Mouse (Mus musculus) spleen, adult 2 months (tissue): ENCODE results near the gene Pepd. TPM values are rescaled to one million over a fixed set of nuclear protein-coding genes. Genes with fewer than 3 reads are reported as not detected.

Experiments used
- DNase-seq, 2 experiments: peaks; one replicate each; pipeline versions ENCODE4 v3.0.0 to v3.0.0-alpha.2; 2012 to 2021; ENCODE audit warnings: low spot score in 2 of 2, low read depth in 1 of 2
- H3K27ac ChIP-seq: fragments of 200-500 bp; 2 replicates; pipeline ENCODE4 v1.5.1; 2012; ENCODE audit warnings: low read length, inconsistent platforms; ENCODE audit not compliant: insufficient read depth
- H3K27me3 ChIP-seq: fragments of 200-500 bp; 2 replicates; pipeline ENCODE4 v1.6.1; 2012; ENCODE audit warnings: mild to moderate bottlenecking, moderate library complexity, low read length, inconsistent platforms; ENCODE audit not compliant: control insufficient read depth, insufficient read depth
- H3K36me3 ChIP-seq: fragments of 200-500 bp; 2 replicates; pipeline ENCODE4 v1.6.1; 2012; ENCODE audit warnings: mild to moderate bottlenecking, low read length, inconsistent platforms; ENCODE audit not compliant: control insufficient read depth, insufficient read depth
- H3K4me1 ChIP-seq: fragments of 200-500 bp; 2 replicates; pipeline ENCODE4 v1.6.1; 2011; ENCODE audit warnings: inconsistent platforms; ENCODE audit not compliant: control insufficient read depth, insufficient read depth, insufficient read length
- H3K4me3 ChIP-seq: fragments of 200-500 bp; 2 replicates; pipeline ENCODE4 v1.5.1; 2011; ENCODE audit warnings: mild to moderate bottlenecking, inconsistent platforms; ENCODE audit not compliant: insufficient read depth, insufficient read length; ENCODE audit errors: extremely low read depth
- CTCF ChIP-seq: fragments of 200-500 bp; IDR thresholded peaks from 2 replicates; pipeline ENCODE4 v1.5.1; 2011; ENCODE audit warnings: mild to moderate bottlenecking, inconsistent platforms; ENCODE audit not compliant: insufficient read depth, insufficient read length, insufficient replicate concordance; ENCODE audit errors: extremely low read depth
- POLR2A ChIP-seq: fragments of 200-500 bp; IDR thresholded peaks from 2 replicates; pipeline ENCODE4 v1.6.1; 2011; ENCODE audit warnings: low read depth, low read length, inconsistent platforms
- WGBS: fragments of 180-500 bp; shearing (Covaris S2); methylation state at CpG from one replicate; pipeline ENCODE4 v1.1.7; 2018; 5-methylcytosine and 5-hydroxymethylcytosine counted together
- polyA plus RNA-seq: library from polyadenylated mRNA; depleted of rRNA; stranded (reverse); fragments of >200 nt; gene quantifications from 2 replicates; pipeline ENCODE4 v1.2.3, GENCODE M21; 2012

The Pepd gene
- polyA plus RNA-seq, 1 experiment, result 44.0 TPM

- Histone ChIP-seq H3K4me1 (no peaks in the 10 kb centered on the region), H3K27me3 (no peaks in the 10 kb centered on the region), H3K27ac (no peak overlapping the region), H3K36me3 (peaks cover 7% of the 10 kb centered on the region), H3K4me3 (no peak overlapping the region)
- no peak for DNase-seq
- TF ChIP-seq CTCF, result no peak
- TF ChIP-seq POLR2A, result no peak
- WGBS, result 76% methylated on average over 7 of the region's 7 CpGs
Measured at GRCm38 (mm10) chr7:34930263-34930757, 18.1 kb downstream of the Pepd start.

GRCm38 (mm10) chr7:34932631-34933030 lies 20.5 kb downstream of the Pepd start:
- Histone ChIP-seq H3K4me3 (no peak overlapping the region), H3K27me3 (no peaks in the 10 kb centered on the region), H3K4me1 (no peaks in the 10 kb centered on the region), H3K36me3 (peaks cover 10% of the 10 kb centered on the region), H3K27ac (no peak overlapping the region)
- TF ChIP-seq CTCF, result no peak
- no peak for TF ChIP-seq POLR2A
- no peak for DNase-seq
- WGBS, result 94% methylated on average over 8 of the region's 8 CpGs

- TF ChIP-seq CTCF (no peak), POLR2A (no peak)
- DNase-seq, result no peak
- Histone ChIP-seq H3K27me3 (no peaks in the 10 kb centered on the region), H3K4me1 (no peaks in the 10 kb centered on the region), H3K27ac (no peak overlapping the region), H3K36me3 (peaks cover 14% of the 10 kb centered on the region), H3K4me3 (no peak overlapping the region)
- WGBS, result 72% methylated on average over 3 of the region's 3 CpGs
Measured at GRCm38 (mm10) chr7:34933142-34933541, 21.0 kb downstream of the Pepd start.

GRCm38 (mm10) chr7:34936347-34936746 lies 24.2 kb downstream of the Pepd start:
- no peak for TF ChIP-seq CTCF
- no peak for DNase-seq
- peaks cover 14% of the 10 kb centered on the region for H3K36me3 ChIP-seq
- H3K4me3 ChIP-seq, result no peak overlapping the region
- no peaks in the 10 kb centered on the region for H3K27me3 ChIP-seq
- H3K27ac ChIP-seq, result no peak overlapping the region
- WGBS, result 93% methylated on average over 2 of the region's 2 CpGs
- no peaks in the 10 kb centered on the region for H3K4me1 ChIP-seq

GRCm38 (mm10) chr7:34938636-34939261 lies 26.6 kb downstream of the Pepd start:
- DNase-seq, result no peak
- Histone ChIP-seq H3K27me3 (no peaks in the 10 kb centered on the region), H3K4me3 (no peak overlapping the region), H3K27ac (no peak overlapping the region), H3K4me1 (no peaks in the 10 kb centered on the region), H3K36me3 (peaks cover 15% of the 10 kb centered on the region)
- 91% methylated on average over 7 of the region's 7 CpGs for WGBS
- TF ChIP-seq POLR2A (no peak), CTCF (no peak)

- 90% methylated on average over 14 of the region's 14 CpGs for WGBS
- DNase-seq, result no peak
- Histone ChIP-seq H3K4me3 (no peak overlapping the region), H3K27me3 (no peaks in the 10 kb centered on the region), H3K4me1 (no peaks in the 10 kb centered on the region), H3K36me3 (peaks cover 15% of the 10 kb centered on the region), H3K27ac (no peak overlapping the region)
- TF ChIP-seq CTCF, result no peak
- TF ChIP-seq POLR2A, result no peak
Measured at GRCm38 (mm10) chr7:34939262-34939951, 27.2 kb downstream of the Pepd start.

GRCm38 (mm10) chr7:34939952-34940312 lies 27.8 kb downstream of the Pepd start:
- Histone ChIP-seq H3K4me3 (no peak overlapping the region), H3K36me3 (peaks cover 13% of the 10 kb centered on the region), H3K27me3 (no peaks in the 10 kb centered on the region), H3K4me1 (no peaks in the 10 kb centered on the region), H3K27ac (no peak overlapping the region)
- WGBS, result 96% methylated on average over 7 of the region's 7 CpGs
- no peak for TF ChIP-seq CTCF
- TF ChIP-seq POLR2A, result no peak
- no peak for DNase-seq
